Mouse (Mus musculus) heart, adult 18-20 months (tissue): Measurements from ENCODE around the gene Mrgprb4. TPM values are rescaled to one million over a fixed set of nuclear protein-coding genes. Genes with fewer than 3 reads are reported as not detected.

Source experiments
- DNase-seq, 2 experiments: peaks; one replicate each; pipeline ENCODE4 v3.0.0; 2021 to 2022; ENCODE audit warnings: mixed read lengths in 1 of 2
- long read RNA-seq, 2 experiments: library from polyadenylated mRNA; stranded (forward); transcript quantifications; one replicate each; pipeline ENCODE4 v2.0.0; 2021
- total RNA-seq, 2 experiments: library from RNA; stranded (reverse); gene quantifications; 2 replicates each; pipeline ENCODE4 v1.2.3; 2021

Gene Mrgprb4
- total RNA-seq: not detected
- long read RNA-seq, experiment 1: 0 reads
- long read RNA-seq, experiment 2: 0 reads

DNA sequence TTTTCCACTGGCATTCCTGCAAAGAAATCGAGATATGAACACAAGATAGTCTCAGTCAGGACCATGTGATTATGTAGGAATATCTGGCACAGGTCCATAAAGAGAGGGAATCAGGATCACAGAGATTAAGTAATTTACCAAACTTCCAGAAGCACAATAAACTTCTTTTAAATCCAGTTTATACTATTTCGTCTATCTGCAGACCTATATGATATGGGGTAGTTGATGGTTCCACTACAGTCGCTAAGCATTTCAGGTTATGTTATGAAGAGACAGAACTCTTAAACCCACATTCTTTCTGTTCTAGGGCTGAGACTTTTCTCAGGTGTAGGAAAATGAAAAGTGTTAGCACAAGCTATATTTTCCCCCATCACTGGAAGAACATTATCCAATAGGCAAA is at the start of gene Mrgprb4:
Gene Mrgprb4, minus strand, starts transcription at position 101 of the 400 bp plus-strand sequence.
- DNase-seq: no peak

- DNase-seq: no peak
Observed at GRCm38 (mm10) chr7:48226114-48226513, 27.0 kb upstream of the Mrgprb4 start.

- no peak for DNase-seq
Observed at GRCm38 (mm10) chr7:48225065-48225464, 26.0 kb upstream of the Mrgprb4 start.

DNA sequence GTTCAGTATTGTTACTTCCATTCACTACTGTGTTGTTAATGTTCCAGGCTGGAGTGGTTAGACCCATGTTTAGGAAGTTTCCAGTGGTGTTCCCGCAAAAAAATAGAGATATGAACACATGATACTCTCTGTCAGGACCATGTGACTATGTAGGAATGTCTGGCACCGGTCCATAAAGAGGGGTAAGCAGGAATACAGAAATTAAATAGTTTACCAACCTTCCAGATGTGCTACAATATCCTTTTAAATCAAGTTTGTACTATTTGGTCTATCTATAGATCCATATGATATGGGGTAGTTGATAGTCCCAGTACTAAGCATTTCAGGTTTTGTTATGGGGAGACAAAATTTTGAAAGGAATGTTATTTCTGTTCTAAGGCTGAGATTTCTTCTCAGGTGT is 30.2 kb downstream of the Mrgprb4 start, which contains the start of gene Mrgprb5:
Gene Mrgprb5, minus strand, starts transcription at position 101 of the 400 bp plus-strand sequence.
- no peak for DNase-seq

GRCm38 (mm10) chr7:48167471-48167870 is 31.6 kb downstream of the Mrgprb4 start:
- no peak for DNase-seq

Other genes with a start within 250 kb of the Mrgprb4 start
- gene Mrgpra4, start 217.2 kb downstream of the Mrgprb4 start, total RNA-seq: not detected
- not detected for gene Mrgprx1, start 171.7 kb downstream of the Mrgprb4 start, total RNA-seq
- gene Mrgprb5, start 30.3 kb downstream of the Mrgprb4 start, total RNA-seq: not detected
- gene Mrgprb8, start 189.2 kb upstream of the Mrgprb4 start, total RNA-seq: not detected